Mouse (Mus musculus) hindbrain, embryonic 16.5 days (tissue): ENCODE measurements at regions not wholly inside any gene's neighbourhood (a gene's known extent, or its start where the extent isn't known, plus 50 kb on each side); places are given as distances from the start of the nearest gene placed in this dataset.

Experiments
- ATAC-seq: fragments of 200-750 bp; cut with Nextera tagmentation; 2 replicates; pipeline ENCODE4 v1.8.0; 2017; ENCODE audit warnings: moderate TSS enrichment, moderate library complexity
- H3K27ac ChIP-seq: fragments of 300-500 bp; sonication (generic); 2 replicates; pipeline ENCODE4 v1.5.1; 2014; ENCODE audit warnings: low read depth, mild to moderate bottlenecking, control low read depth, low read length, moderate library complexity
- H3K27me3 ChIP-seq: fragments of 300-500 bp; sonication (generic); replicated peaks from 2 replicates; pipeline ENCODE4 v1.6.1; 2014; ENCODE audit warnings: low read length; ENCODE audit not compliant: control insufficient read depth, insufficient read depth
- H3K36me3 ChIP-seq: fragments of 300-500 bp; sonication (generic); 2 replicates; pipeline ENCODE4 v1.6.1; 2014; ENCODE audit warnings: mild to moderate bottlenecking, low read length, moderate library complexity, mixed read lengths; ENCODE audit not compliant: control insufficient read depth, insufficient read depth
- H3K4me1 ChIP-seq: fragments of 300-500 bp; sonication (generic); 2 replicates; pipeline ENCODE4 v1.6.1; 2014; ENCODE audit warnings: low read depth, low read length; ENCODE audit not compliant: control insufficient read depth, insufficient read depth
- H3K4me2 ChIP-seq: fragments of 300-500 bp; sonication (generic); 2 replicates; pipeline ENCODE4 v1.6.1; 2014; ENCODE audit warnings: mild to moderate bottlenecking, low read length, control low read depth, moderate library complexity
- H3K4me3 ChIP-seq: fragments of 300-500 bp; sonication (generic); 2 replicates; pipeline ENCODE4 v1.5.1; 2014; ENCODE audit warnings: mild to moderate bottlenecking, low read length, control low read depth, moderate library complexity
- H3K9ac ChIP-seq: fragments of 300-500 bp; sonication (generic); 2 replicates; pipeline ENCODE4 v1.6.1; 2014; ENCODE audit warnings: low read depth, mild to moderate bottlenecking, control low read depth, low read length, moderate library complexity
- H3K9me3 ChIP-seq: fragments of 300-500 bp; sonication (generic); 2 replicates; pipeline ENCODE4 v1.6.1; 2014; ENCODE audit warnings: mild to moderate bottlenecking, low read length, moderate library complexity; ENCODE audit not compliant: control insufficient read depth
- WGBS: fragments of 180-500 bp; shearing (Covaris S2); extraction: QIAGEN DNeasy Blood & Tissue Kit; methylation state at CpG from one replicate; pipeline ENCODE4 v1.1.7; 2014; 5-methylcytosine and 5-hydroxymethylcytosine counted together

- Histone ChIP-seq H3K4me1 (0 out of 2 replicates have a peak, but pooled peaks cover 3% of the 10 kb centered on the region), H3K27me3 (no peaks in the 10 kb centered on the region), H3K4me3 (no peak overlapping the region), H3K4me2 (no peak overlapping the region), H3K9me3 (no peaks in the 10 kb centered on the region), H3K27ac (peak overlapping the region; percentile 16; the same call in 1 of the 2 replicates), H3K9ac (no peak overlapping the region), H3K36me3 (no peaks in the 10 kb centered on the region)
- peak; percentile 47 for ATAC-seq
- WGBS = 44% methylated on average over 6 of the region's 6 CpGs
Observed at GRCm38 (mm10) chr10:21456991-21457390, 79.9 kb downstream of the Aldh8a1 start.

- Histone ChIP-seq H3K9me3 (no peaks in the 10 kb centered on the region), H3K4me3 (no peak overlapping the region), H3K4me1 (0 out of 2 replicates have a peak, but pooled peaks cover 3% of the 10 kb centered on the region), H3K4me2 (no peak overlapping the region), H3K27me3 (no peaks in the 10 kb centered on the region), H3K27ac (no peak overlapping the region), H3K9ac (no peak overlapping the region), H3K36me3 (no peaks in the 10 kb centered on the region)
- ATAC-seq = no peak
Observed at GRCm38 (mm10) chr10:21458608-21459007, 81.5 kb downstream of the Aldh8a1 start.

GRCm38 (mm10) chr10:21460062-21460461 lies 83.0 kb downstream of the Aldh8a1 start:
- Histone ChIP-seq H3K4me2 (no peak overlapping the region), H3K4me1 (0 out of 2 replicates have a peak, but pooled peaks cover 3% of the 10 kb centered on the region), H3K27ac (no peak overlapping the region), H3K27me3 (no peaks in the 10 kb centered on the region), H3K36me3 (no peaks in the 10 kb centered on the region), H3K9ac (no peak overlapping the region), H3K4me3 (no peak overlapping the region), H3K9me3 (no peaks in the 10 kb centered on the region)
- 55% methylated on average over 2 of the region's 2 CpGs for WGBS
- no peak for ATAC-seq

- ATAC-seq = no peak
- Histone ChIP-seq H3K36me3 (no peaks in the 10 kb centered on the region), H3K4me1 (peaks cover 5% of the 10 kb centered on the region; the same call in 1 of the 2 replicates), H3K4me3 (no peak overlapping the region), H3K4me2 (no peak overlapping the region), H3K9ac (no peak overlapping the region), H3K27ac (no peak overlapping the region), H3K9me3 (no peaks in the 10 kb centered on the region), H3K27me3 (no peaks in the 10 kb centered on the region)
- 59% methylated on average over 3 of the region's 3 CpGs for WGBS
Observed at GRCm38 (mm10) chr10:21462915-21463314, 85.8 kb downstream of the Aldh8a1 start.

- Histone ChIP-seq H3K4me1 (peaks cover 5% of the 10 kb centered on the region; the same call in 1 of the 2 replicates), H3K27ac (no peak overlapping the region), H3K4me2 (peak overlapping the region; percentile 44), H3K9me3 (no peaks in the 10 kb centered on the region), H3K4me3 (no peak overlapping the region), H3K27me3 (no peaks in the 10 kb centered on the region), H3K9ac (no peak overlapping the region), H3K36me3 (no peaks in the 10 kb centered on the region)
- 4% methylated on average over 15 of the region's 15 CpGs for WGBS
- peak; percentile 81 for ATAC-seq
Observed at GRCm38 (mm10) chr10:21465362-21465761, 88.3 kb downstream of the Aldh8a1 start.

GRCm38 (mm10) chr10:21465806-21466377 lies 88.8 kb downstream of the Aldh8a1 start:
- 65% methylated on average over 7 of the region's 7 CpGs for WGBS
- Histone ChIP-seq H3K27ac (no peak overlapping the region), H3K27me3 (no peaks in the 10 kb centered on the region), H3K4me1 (peaks cover 5% of the 10 kb centered on the region; the same call in 1 of the 2 replicates), H3K36me3 (no peaks in the 10 kb centered on the region), H3K9me3 (no peaks in the 10 kb centered on the region), H3K4me3 (no peak overlapping the region), H3K9ac (no peak overlapping the region), H3K4me2 (no peak overlapping the region)
- no peak for ATAC-seq

- Histone ChIP-seq H3K9ac (no peak overlapping the region), H3K4me1 (peaks cover 5% of the 10 kb centered on the region; the same call in 1 of the 2 replicates), H3K27me3 (no peaks in the 10 kb centered on the region), H3K27ac (no peak overlapping the region), H3K9me3 (no peaks in the 10 kb centered on the region), H3K4me2 (no peak overlapping the region), H3K4me3 (no peak overlapping the region), H3K36me3 (no peaks in the 10 kb centered on the region)
- ATAC-seq = peak; percentile 19; the same call in 1 of the 2 replicates
- WGBS = 19% methylated on average over 4 of the region's 4 CpGs
Observed at GRCm38 (mm10) chr10:21467425-21468085, 90.5 kb downstream of the Aldh8a1 start.

- WGBS = 73% methylated on average over 10 of the region's 10 CpGs
- H3K36me3 ChIP-seq = no peaks in the 10 kb centered on the region
- H3K9me3 ChIP-seq = no peaks in the 10 kb centered on the region
- H3K4me3 ChIP-seq = no peak overlapping the region
- H3K9ac ChIP-seq = no peak overlapping the region
- H3K4me2 ChIP-seq = no peak overlapping the region
- no peaks in the 10 kb centered on the region for H3K27me3 ChIP-seq
- H3K4me1 ChIP-seq = peaks cover 5% of the 10 kb centered on the region; the same call in 1 of the 2 replicates
- H3K27ac ChIP-seq = no peak overlapping the region
- no peak for ATAC-seq
Observed at GRCm38 (mm10) chr10:21468421-21468820, 91.3 kb downstream of the Aldh8a1 start.

GRCm38 (mm10) chr10:21469961-21470360 lies 92.9 kb downstream of the Aldh8a1 start:
- Histone ChIP-seq H3K27ac (no peak overlapping the region), H3K4me3 (no peak overlapping the region), H3K27me3 (no peaks in the 10 kb centered on the region), H3K9me3 (no peaks in the 10 kb centered on the region), H3K9ac (no peak overlapping the region), H3K36me3 (no peaks in the 10 kb centered on the region), H3K4me1 (peaks cover 5% of the 10 kb centered on the region; the same call in 1 of the 2 replicates), H3K4me2 (no peak overlapping the region)
- WGBS = 50% methylated on average over 1 of the region's 1 CpGs
- no peak for ATAC-seq
